Mouse (Mus musculus): Measurements from ENCODE around the gene Gphb5. TPM values are rescaled to one million over a fixed set of nuclear protein-coding genes. Genes with fewer than 3 reads are reported as not detected.

The Gphb5 gene
- polyA plus RNA-seq (2015; fragmentation: Illumina TruSeq; extraction: RNeasy Lipid Tissue Mini Kit (QIAGEN cat#74804); ENCODE audit: insufficient read depth, low read depth, low replicate concordance): not detected

GRCm38 (mm10) chr12:75416681-75417080 lies at the start of gene Gphb5:
Gene Gphb5, minus strand, starts transcription at chr12:75416781.

Other genes with a start within 250 kb of the Gphb5 start
- gene Kcnh5, start 239.4 kb downstream of the Gphb5 start, polyA plus RNA-seq (2015; fragmentation: Illumina TruSeq; extraction: RNeasy Lipid Tissue Mini Kit (QIAGEN cat#74804); ENCODE audit: insufficient read depth, low read depth, low replicate concordance): not detected
- gene Rhoj, start 108.5 kb downstream of the Gphb5 start, polyA plus RNA-seq (2015; fragmentation: Illumina TruSeq; extraction: RNeasy Lipid Tissue Mini Kit (QIAGEN cat#74804); ENCODE audit: insufficient read depth, low read depth, low replicate concordance): 16.9 TPM
- 4.5 TPM for gene Ppp2r5e, start 179.5 kb upstream of the Gphb5 start, polyA plus RNA-seq (2015; fragmentation: Illumina TruSeq; extraction: RNeasy Lipid Tissue Mini Kit (QIAGEN cat#74804); ENCODE audit: insufficient read depth, low read depth, low replicate concordance)

Measured in pancreas, adult 10 weeks (tissue).